Mouse (Mus musculus): ENCODE measurements around the gene Apbb1ip. TPM values are rescaled to one million over a fixed set of nuclear protein-coding genes. Genes with fewer than 3 reads are reported as not detected.
A peak's percentile ranks its signal among the peaks of the same experiment; 100 is the strongest.

Apbb1ip gene
- total RNA-seq (2021), result 1 to 10 TPM; 5.2 to 5.7 TPM
- long read RNA-seq, experiment 1, result 0 reads
- long read RNA-seq, experiment 2, result 0 reads

DNA sequence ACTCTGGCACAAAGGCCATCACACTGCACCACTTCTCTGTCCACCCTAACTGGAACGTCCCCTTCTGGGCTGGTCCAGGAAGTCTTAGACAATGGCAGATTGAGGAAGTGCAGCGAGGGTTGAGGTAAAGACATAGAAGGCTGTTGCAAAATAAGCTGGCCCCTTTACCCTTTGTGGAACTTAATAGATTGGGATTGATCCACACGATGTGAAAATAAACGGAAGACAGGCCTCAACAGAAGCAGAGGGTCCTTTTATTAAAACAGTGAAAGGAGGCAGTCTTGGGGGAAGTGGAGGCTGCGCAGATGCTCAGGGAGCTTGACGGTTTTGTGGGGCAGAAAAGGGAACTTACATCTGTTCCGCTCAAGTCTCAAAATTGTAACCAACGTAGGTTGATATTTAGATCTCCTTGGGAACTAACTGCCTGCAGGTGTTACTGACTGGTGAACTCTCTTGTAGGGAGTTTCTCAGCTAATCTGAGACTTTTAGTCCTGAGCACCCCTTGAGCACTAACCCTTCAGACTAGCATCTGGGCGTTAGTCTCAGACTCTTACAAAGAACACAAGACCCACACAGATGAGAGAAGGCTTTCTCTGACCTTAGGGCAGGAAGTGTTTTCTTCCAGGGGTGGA, at the start of gene Apbb1ip:
Gene Apbb1ip (plus strand): TSS at position 546 of the 632 bp plus-strand sequence.
- no peak for DNase-seq

DNA sequence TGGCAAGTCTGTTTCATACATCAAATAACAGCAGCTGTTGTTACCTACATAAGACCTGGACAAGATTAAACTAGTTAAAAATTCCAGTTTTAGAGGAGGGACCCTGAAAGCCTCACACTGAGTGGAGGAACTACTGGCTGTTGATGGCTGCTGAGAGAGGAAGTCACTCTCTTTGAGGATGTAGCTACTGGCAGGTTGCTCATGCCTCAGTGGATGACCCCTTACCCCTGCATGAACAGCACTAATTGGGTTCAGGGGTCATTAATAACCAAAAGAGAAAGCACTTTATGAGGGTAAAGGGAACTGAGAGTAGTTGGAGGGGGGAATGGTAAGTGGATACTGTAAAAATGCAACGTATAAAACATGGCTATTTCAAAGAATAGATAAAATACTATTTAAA, 46.8 kb upstream of the Apbb1ip start:
- DNase-seq, result no peak

DNA sequence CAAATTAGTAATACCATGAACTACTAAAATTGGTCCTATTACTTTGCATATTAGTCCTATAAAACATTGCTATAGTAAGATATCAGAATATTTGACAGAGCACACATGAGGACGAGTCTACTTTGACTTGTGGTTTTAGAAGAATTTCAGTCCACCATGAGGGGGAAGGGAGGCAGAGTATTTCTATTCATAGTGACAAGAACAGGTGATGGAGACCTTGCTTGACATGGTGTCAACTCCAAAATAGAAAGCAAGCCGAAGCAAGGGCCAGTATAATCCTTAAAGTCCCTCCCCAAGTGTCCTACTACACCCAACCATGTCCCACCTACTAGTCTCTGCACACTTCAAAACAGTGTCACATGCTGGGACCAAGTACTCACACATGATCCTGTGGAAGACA, 37.8 kb upstream of the Apbb1ip start:
- no peak for DNase-seq

DNA sequence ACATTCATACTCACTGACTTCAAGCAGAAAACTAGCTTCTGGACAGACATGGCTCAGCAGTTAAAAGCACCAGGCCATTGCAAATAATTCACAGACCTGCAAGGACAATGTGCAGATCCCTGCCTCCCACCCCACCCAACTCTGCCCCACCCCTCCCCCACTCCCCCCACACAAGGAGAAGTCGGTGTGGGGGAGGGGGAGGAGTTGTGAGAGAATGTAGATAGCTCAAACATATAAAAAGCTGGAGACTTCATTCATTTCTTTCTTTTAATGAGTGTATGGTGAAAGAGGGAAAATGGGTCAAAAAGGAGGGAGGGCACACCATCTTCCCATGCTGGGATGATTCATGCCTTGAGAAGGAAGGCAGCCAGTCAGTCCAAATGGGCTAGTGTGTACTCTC, 34.5 kb upstream of the Apbb1ip start:
- DNase-seq, result no peak

DNA sequence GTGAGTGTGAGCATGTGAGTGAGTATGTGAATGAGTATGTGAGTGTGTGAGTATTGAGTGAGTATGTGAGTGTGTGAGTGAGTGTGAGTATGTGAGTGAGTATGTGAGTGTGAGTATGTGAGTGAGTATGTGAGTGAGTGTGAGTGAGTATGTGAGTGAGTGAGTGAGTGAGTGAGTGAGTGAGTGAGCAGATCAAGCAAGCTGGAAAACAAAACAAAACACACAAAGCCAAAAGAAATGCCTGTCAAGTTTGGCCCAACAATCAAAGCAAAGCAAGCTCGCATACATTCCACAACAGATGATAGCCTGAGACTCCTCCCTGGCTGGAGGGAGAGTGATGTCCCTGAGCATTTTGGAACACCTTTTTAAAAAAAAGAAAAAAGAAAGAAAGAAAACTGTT, 33.5 kb upstream of the Apbb1ip start:
- DNase-seq, result no peak

DNA sequence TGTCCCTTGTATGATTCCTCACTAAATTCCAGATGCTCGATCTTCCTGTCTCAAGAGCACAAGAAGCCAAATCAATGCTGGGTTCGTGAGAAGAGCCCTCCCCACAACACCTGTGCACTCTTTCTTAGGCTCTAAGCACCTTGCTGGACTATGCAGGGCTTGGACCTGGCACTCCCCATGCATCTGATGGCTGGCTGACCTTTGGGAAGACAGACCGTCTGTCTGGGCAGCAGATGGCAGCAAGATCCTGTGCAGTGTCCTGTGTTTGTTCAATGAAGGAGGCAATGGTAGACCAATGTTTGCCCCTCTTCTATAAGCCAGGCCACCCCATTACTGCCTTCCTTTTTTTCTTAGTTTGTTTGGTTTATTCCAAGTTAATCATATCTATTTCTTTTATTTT, 32.7 kb upstream of the Apbb1ip start:
- DNase-seq, result no peak

DNA sequence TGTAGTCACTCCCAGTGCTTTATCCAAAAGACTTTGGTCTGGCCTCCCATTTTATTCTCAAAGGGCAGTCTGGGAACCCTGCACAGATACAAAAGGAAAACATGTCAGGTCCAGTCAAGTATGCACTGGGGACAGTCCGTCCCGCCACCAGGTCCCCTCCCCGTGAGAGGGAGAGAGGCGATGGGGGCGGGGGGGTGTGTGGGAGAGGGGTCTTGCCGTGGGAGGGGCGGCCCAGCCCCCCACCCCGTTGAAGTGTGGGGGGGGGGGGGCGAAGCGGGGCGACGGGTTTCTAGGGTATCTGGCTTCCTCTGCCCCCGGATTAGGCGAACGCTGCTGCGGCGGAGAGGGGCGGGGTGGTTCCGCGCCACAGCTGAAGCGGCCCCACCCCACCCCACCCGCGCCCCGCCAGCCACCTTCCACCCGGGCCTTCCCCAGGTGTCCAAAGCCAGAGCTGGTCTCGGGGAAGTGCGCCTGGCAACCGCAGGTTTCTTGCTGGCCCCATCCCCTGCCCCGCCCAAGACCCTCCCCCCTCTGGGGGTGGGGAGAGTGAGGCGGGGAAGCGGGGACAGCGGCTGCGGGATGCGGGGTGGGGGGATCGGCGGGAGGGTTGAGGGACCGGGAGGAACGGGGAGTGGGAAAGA, 29.7 kb upstream of the Apbb1ip start:
- peak; percentile 34 for DNase-seq

DNA sequence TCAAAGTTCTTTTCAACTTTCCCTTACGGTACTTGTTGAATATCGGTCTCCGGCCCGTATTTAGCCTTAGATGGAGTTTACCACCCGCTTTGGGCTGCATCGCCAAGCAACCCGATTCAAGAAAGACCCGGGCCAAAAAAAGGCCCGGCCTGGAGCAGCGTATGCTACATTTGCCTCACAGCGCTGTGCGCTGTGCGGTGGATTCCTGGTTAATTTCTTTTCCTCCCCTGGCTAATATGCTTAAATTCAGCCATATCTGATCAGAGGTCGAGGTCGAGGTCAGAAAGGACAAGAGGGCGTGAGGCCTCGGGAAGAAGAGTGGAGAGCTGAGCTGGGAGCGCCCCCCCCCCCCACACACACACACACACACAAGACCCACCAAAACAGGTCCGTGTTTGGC, 29.0 kb upstream of the Apbb1ip start:
- no peak for DNase-seq

DNA sequence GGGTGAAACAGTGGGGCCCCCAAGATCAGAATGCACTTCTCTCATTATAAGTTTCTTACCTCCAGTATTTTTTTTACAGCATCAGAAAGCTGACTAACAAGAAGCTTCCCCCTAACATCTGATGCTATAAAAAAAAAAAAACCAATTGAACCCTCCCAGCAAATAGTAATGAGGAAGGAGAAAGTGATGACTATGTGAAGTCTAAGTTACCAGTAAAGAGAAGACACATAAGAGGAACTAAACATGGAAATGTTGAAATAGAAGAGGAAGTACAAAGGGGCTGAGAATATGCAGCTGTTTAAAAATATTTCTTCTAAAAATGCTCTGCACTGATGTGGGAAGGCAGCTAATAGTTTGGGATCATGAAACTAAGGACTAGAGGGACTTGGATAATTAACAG, 27.1 kb upstream of the Apbb1ip start:
- DNase-seq, result no peak

DNA sequence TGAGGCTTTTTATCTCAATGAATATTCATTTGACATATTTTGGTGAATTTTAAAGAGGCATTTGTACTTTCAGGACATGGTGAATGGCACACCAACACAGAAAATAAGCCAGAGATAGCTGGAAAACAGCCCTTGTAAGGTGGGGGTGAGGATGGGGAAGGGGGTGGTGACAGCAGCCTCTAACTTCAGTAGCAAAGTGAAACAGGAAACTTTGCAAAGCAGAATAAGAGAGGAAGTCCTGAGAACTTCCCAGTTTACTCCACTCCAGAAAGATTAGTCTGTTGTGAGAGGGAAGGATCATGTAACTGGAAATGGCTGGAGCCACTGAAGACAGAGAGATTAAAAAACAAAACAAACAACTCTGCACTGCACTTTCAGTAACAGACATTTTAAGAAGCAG, 26.0 kb upstream of the Apbb1ip start:
- no peak for DNase-seq

DNA sequence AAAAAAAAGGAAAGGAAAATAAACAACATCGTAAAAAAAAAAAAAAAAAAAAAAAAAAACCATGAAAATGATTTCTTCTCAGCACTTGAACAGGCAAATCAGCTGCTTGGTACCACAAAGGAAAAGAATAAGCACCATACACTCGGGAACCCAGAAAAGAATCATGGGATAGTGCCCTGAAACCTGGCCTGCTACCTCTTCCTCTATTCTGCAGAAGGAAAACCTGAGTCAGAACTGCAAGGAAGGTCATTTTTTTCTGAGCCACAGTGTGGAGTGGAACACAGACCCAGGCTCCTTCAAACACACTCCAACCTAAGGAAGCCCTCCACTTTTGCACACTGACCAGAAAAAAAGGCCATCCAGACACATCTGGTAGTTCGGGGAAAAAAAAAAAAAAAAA, 24.1 kb upstream of the Apbb1ip start:
- no peak for DNase-seq

DNA sequence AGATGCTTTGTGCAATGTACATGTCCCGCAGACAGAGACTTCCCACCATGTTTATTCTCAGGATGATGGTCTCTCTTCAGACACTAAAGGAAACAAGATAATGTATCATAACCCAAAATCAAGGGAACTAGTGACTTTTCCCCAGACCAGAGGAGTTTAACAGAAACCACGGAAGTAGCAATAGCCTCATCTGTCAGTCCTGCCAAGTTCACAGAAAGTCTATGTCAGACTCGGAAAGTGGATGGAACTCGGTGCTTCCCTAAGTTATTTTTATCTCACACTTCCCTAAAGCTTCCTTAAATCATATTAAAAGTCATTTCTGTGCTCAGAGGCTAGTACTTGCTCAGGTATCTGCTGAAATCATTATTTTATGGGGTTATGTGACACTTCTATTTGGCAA, 21.4 kb upstream of the Apbb1ip start:
- no peak for DNase-seq

DNA sequence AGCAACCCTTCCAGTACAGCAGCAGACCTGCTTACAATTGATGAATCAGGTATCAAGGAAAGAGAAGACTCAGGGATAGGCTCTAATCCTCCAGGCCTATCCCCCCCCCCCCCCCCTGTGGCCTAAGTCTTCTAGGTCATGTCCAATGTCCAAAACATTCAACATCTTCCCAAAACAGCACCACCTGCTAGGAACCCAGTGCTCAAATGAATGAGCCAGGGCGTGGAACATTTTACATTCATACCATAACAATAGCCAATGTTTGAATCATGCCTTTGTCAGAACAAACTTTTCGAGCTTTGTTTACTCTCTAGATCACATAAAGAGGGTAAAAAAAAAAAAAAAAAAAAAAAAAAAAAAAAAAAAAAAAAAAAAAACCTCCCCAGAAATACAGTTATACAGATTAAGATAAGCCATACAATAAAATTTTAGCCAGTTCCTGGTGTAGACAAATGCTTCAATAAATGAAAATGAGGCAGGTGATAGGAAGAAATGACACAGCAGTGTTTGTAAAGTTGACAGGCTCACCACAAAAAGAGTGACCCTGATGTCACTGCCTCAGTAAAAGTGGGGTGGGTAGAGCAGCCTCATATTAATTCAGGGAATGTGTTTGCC, 20.3 kb upstream of the Apbb1ip start:
- no peak for DNase-seq

DNA sequence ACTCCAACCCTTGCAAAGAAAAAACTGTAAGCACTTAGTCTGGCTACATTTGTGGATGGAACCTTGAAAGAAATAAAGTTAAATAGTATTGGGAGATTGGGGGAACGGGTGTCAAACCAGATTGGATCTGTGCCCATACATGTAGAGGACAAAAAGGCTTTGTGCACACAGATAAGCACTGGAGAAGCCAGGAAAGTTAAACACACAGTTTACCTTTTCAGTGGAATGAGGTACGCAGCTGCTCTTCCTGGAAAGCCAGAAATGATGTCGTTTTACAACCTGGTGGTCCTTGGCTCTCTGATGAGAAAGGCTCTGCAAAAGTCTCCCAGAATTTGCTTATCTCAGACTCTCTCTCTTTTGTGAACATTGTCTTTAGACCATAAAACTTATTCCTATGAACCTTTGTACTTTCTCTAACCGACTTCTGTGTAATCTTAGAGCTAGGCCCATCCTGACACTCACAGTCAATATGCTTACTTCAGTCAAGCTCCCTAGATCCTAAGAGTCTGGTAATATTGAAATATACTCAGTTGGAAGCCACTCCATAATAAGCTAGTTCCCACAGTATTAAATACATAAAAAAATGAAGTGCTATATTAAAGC, 19.6 kb upstream of the Apbb1ip start:
- no peak for DNase-seq

DNA sequence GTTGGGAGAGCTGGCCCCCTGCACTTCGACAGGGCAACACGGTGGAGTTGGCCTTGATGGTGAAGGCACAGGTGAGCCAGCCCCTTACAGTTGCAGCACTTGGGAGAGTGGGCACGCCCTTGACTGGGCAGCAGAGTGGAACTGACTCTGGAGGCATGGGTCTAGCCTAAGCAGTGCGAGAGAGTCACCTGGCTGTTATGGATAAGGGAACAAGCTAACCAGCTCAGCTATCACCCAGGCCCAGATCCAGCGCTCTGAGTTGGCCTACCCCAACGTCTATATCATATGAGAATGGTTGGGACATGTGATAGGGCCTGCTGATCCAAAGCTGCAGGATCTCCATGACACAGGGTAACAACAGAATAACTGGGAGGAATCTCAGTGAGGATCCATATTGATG, 18.3 kb upstream of the Apbb1ip start:
- no peak for DNase-seq

DNA sequence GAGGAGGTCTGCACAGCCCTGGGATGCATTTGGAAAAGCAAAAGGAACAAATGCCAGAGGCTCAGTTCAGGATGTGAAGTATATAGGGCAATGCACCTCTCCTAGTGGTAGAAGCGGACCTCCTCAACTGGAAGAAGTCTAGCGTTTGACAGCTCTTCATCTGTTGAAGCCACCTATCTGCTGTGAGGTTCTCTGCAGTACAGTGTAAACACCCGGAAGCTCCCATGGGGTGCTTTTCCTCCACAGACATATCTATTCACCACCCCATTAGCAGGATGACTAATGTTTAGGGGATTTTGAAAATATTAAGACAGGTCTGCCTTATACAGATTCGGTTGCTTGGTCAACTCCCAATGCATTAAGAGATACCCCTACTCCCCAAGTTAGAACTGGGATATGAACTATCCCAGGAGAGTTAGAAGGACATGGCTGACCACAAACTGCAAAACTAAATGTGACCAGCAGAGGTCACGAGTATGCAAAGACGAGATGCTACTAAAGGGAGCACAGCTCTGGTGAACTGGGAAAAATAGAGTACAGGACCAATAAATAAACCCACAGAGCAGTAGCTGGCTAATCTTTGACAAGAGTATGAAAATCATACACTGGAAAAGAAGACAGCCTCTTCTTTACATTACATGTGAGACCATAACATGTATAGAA, 15.5 kb upstream of the Apbb1ip start:
- peak; percentile 78 for DNase-seq

DNA sequence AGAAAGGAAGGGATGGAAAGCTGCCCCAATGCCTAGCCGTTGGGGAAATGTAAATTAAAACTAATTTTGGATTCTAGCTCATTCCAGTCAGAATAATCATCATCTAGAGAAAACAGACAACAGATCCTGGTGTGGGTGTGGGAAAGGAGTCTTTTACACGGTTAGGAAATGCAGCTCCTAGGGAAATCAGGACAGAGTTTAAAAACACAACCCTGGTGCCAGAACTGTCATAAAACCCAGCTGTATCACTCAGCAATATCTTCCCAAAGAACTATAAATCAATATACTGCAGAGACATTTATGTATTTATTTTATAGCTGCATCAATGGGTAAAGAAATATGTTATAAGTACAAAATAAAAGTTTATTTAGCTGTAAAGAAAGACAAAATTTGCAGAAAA, 13.4 kb upstream of the Apbb1ip start:
- DNase-seq, result no peak

DNA sequence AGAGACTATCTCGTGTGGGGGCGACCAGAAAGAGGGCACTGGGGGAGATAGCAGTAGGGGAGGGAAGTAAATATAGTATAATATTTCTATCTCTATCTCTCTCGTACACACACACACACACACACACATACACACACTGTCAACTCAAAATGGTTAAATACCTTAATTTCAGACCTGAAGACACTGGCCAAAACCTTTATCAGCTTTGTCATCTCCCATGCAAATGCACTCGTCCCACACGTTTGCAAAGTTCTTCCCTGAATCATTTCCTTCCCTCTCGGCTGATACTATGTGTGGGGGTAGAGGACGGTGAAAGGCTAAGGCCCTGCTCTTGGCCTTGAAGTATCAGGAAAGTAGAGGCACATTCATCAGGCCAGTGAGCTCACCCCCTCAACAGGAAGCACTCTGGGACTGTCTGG, 12.8 kb upstream of the Apbb1ip start:
- no peak for DNase-seq

DNA sequence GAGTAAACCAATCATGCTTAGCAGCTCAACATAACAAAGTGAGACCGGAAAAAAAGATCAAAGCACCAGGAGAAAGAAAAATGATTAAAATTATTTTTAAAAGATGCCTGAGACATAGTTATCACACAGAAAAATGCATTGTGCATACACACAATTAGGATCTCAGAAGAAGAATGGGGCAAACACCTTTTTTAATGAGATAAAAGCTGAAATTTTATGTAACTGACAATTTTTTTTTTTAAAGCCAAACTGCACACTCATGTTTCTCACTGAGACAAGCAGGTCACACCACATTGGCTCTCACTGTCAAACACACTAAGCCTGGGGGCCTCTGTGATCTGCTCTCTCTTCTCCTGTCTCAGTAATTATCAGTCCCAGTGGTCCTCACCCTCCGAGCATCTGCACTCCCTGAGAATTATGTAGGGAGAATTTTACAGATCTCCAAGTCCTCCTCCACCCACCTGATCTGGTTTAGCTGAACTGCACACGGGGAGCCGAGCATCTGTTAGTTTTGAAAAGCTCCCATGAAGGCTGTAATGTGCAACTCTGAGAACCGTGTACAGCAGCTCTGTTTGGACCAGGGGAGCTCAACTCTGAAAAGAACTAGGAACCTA, 9.0 kb upstream of the Apbb1ip start:
- no peak for DNase-seq

DNA sequence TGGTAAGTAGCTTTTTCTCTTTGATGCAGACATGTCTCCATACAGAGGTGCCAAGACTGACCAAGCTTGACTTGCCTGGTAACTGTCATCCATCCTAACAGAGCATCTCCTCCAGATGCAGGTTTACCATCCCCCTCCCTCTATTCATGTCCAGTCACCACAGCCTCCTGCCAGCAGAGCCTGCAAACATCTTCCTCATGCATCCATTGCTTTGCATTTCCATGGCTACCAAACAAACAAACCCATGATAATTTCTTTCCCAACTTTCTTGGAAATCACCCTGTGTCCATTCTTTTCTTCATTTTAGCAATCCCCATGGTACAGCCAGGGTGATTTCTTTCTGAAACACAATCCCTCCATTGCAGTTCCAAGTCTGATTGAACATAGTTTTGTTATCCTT, 2.6 kb upstream of the Apbb1ip start:
- no peak for DNase-seq

DNA sequence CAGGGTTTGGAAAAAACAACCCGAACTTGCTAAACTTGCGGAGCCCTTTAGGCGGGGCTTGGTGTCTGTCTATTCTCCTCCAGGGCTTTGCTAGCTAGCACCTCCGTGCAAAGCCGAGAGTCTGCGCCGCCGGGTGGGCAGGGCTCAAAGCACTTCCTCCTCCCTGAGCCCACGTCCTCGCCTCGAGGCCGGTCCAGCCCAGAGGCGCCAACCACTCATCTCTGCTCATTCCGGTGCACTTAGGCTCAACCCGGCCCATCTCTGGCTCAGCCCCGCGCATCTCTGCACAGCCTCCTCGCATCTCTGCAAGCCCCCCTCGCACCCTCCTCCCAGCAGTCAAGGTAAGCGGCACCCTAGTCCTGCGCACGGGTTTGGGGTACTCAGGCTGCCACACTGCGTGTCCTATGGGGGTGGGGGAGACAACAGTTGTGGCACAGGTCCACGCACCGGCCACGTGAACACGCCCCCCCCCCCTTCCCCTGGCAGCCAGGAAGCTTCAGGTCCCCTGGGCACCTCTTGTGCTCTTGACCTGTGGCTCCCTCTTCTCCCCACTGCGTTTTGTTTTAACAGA, 372 bp downstream of the Apbb1ip start:
- DNase-seq, result peak; percentile 70

DNA sequence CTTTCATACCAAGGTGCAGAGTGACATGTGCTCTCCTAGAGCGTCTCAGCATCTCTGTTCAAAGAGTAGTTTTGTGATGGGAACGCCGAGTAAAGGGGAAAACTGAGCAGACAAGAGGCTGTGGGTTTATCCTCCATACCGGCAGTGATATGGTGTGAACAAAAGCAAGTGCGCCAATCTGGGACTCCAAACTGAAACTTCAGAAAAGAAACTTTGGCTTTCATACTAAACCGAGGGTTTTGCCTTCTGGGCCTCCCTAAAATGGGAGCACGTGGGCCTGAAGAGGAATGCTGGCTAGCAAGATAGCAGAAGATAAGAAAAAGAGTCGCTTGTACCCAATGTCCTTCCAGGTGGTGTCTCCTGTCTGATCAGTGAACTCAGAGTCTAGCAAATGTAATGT, 1.3 kb downstream of the Apbb1ip start:
- DNase-seq, result no peak

All from adrenal gland, postnatal 10 days (tissue).